Mouse (Mus musculus): Measurements from ENCODE around the gene 2700081O15Rik. TPM values are rescaled to one million over a fixed set of nuclear protein-coding genes. Genes with fewer than 3 reads are reported as not detected.
"Not testable (repeated sequence)": the region's sequence is repeated elsewhere in the genome, so short reads cannot be mapped to it uniquely, and the experiment has no call there.

2700081O15Rik gene
- total RNA-seq (2014; rRNA removed) (114 and 129 TPM in 2 replicates), polyA plus RNA-seq (2015; fragmentation: Nextera tagmentation; extraction: Ambion mirVana) (9.3 TPM in 2 replicates)

- peak; percentile 43 for ATAC-seq
- Histone ChIP-seq H3K4me3 (ENCODE audit: low read length) (peak within 1 kb of the TSS; percentile 90), H3K27me3 (ENCODE audit: insufficient read depth, low read length) (no peaks in the 10 kb centered on the region), H3K4me2 (ENCODE audit: low read depth, low read length) (peak within 1 kb of the TSS; percentile 88), H3K9me3 (ENCODE audit: low read length) (no peaks in the 10 kb centered on the region), H3K27ac (peak within 1 kb of the TSS; percentile 98), H3K36me3 (ENCODE audit: insufficient read depth, low read length) (no peaks in the 10 kb centered on the region), H3K9ac (replicated peaks; ENCODE audit: low read length) (peak within 1 kb of the TSS; percentile 94), H3K4me1 (ENCODE audit: insufficient read depth, low read length) (peaks cover 30% of the 10 kb centered on the region)
- WGBS: 1% methylated on average over 82 of the region's 107 CpGs
- no peak; the same call in 1 of the 2 replicates for TF ChIP-seq CTCF (IDR thresholded peaks at IDR 0.05; ENCODE audit: low read depth)
- DNase-seq (ENCODE audit: low spot score): peak; percentile 87
Measured at GRCm38 (mm10) chr19:7416834-7417735, at the start of gene 2700081O15Rik. TSS of gene 2700081O15Rik (plus strand) at chr19:7417625.

- H3K4me1 ChIP-seq (ENCODE audit: insufficient read depth, low read length); H3K9me3 ChIP-seq (ENCODE audit: low read length); H3K27ac ChIP-seq; H3K4me2 ChIP-seq (ENCODE audit: low read depth, low read length); H3K4me3 ChIP-seq (ENCODE audit: low read length); ATAC-seq; H3K27me3 ChIP-seq (ENCODE audit: insufficient read depth, low read length); H3K9ac ChIP-seq (replicated peaks; ENCODE audit: low read length); DNase-seq (ENCODE audit: low spot score): not testable (repeated sequence)
- 90% methylated on average over 4 of the region's 4 CpGs for WGBS
- peaks cover 29% of the 10 kb centered on the region for H3K36me3 ChIP-seq (ENCODE audit: insufficient read depth, low read length)
Measured at GRCm38 (mm10) chr19:7369469-7369868, 48.0 kb upstream of the 2700081O15Rik start.

GRCm38 (mm10) chr19:7374491-7374890, 42.9 kb upstream of the 2700081O15Rik start:
- WGBS: 98% methylated on average over 8 of the region's 8 CpGs
- no peak overlapping the region for H3K9ac ChIP-seq (replicated peaks; ENCODE audit: low read length)
- DNase-seq (ENCODE audit: low spot score): no peak
- H3K36me3 ChIP-seq (ENCODE audit: insufficient read depth, low read length): peaks cover 39% of the 10 kb centered on the region
- H3K27me3 ChIP-seq (ENCODE audit: insufficient read depth, low read length): no peaks in the 10 kb centered on the region
- no peaks in the 10 kb centered on the region for H3K4me1 ChIP-seq (ENCODE audit: insufficient read depth, low read length)
- ATAC-seq: no peak
- no peak for TF ChIP-seq CTCF (IDR thresholded peaks at IDR 0.05; ENCODE audit: low read depth)
- H3K9me3 ChIP-seq (ENCODE audit: low read length): no peaks in the 10 kb centered on the region
- no peak overlapping the region for H3K4me3 ChIP-seq (ENCODE audit: low read length)
- no peak overlapping the region for H3K4me2 ChIP-seq (ENCODE audit: low read depth, low read length)
- no peak overlapping the region for H3K27ac ChIP-seq

- no peak for TF ChIP-seq CTCF (IDR thresholded peaks at IDR 0.05; ENCODE audit: low read depth)
Measured at GRCm38 (mm10) chr19:7377639-7378038, 39.8 kb upstream of the 2700081O15Rik start.

GRCm38 (mm10) chr19:7381906-7382247, 35.5 kb upstream of the 2700081O15Rik start:
- Histone ChIP-seq H3K4me3 (ENCODE audit: low read length) (peak overlapping the region; percentile 63), H3K4me2 (ENCODE audit: low read depth, low read length) (peak overlapping the region; percentile 75), H3K9ac (replicated peaks; ENCODE audit: low read length) (peak overlapping the region; percentile 90), H3K9me3 (ENCODE audit: low read length) (no peaks in the 10 kb centered on the region), H3K27ac (peak overlapping the region; percentile 95), H3K36me3 (ENCODE audit: insufficient read depth, low read length) (no peaks in the 10 kb centered on the region), H3K27me3 (ENCODE audit: insufficient read depth, low read length) (no peaks in the 10 kb centered on the region), H3K4me1 (ENCODE audit: insufficient read depth, low read length) (peaks cover 20% of the 10 kb centered on the region)
- no peak for TF ChIP-seq CTCF (IDR thresholded peaks at IDR 0.05; ENCODE audit: low read depth)
- WGBS: 2% methylated on average over 8 of the region's 8 CpGs
- no peak for ATAC-seq
- DNase-seq (ENCODE audit: low spot score): no peak

More at GRCm38 (mm10) chr19:7377639-7378038, 39.8 kb upstream of the 2700081O15Rik start:
- Histone ChIP-seq H3K4me2 (ENCODE audit: low read depth, low read length) (no peak overlapping the region), H3K36me3 (ENCODE audit: insufficient read depth, low read length) (peaks cover 26% of the 10 kb centered on the region), H3K27me3 (ENCODE audit: insufficient read depth, low read length) (no peaks in the 10 kb centered on the region), H3K4me1 (ENCODE audit: insufficient read depth, low read length) (peaks cover 13% of the 10 kb centered on the region; the same call in 1 of the 2 replicates), H3K9me3 (ENCODE audit: low read length) (no peaks in the 10 kb centered on the region), H3K9ac (replicated peaks; ENCODE audit: low read length) (no peak overlapping the region), H3K4me3 (ENCODE audit: low read length) (no peak overlapping the region), H3K27ac (no peak overlapping the region)
- DNase-seq (ENCODE audit: low spot score): no peak
- no peak for ATAC-seq
- WGBS: 85% methylated on average over 2 of the region's 2 CpGs

GRCm38 (mm10) chr19:7382248-7382902, 35.0 kb upstream of the 2700081O15Rik start:
- H3K9ac ChIP-seq (replicated peaks; ENCODE audit: low read length): peak overlapping the region; percentile 90
- ATAC-seq: peak; percentile 51
- peak overlapping the region; percentile 75 for H3K4me2 ChIP-seq (ENCODE audit: low read depth, low read length)
- H3K27ac ChIP-seq: peak overlapping the region; percentile 95
- H3K4me1 ChIP-seq (ENCODE audit: insufficient read depth, low read length): peaks cover 20% of the 10 kb centered on the region
- H3K9me3 ChIP-seq (ENCODE audit: low read length): no peaks in the 10 kb centered on the region
- no peaks in the 10 kb centered on the region for H3K36me3 ChIP-seq (ENCODE audit: insufficient read depth, low read length)
- peak overlapping the region; percentile 63 for H3K4me3 ChIP-seq (ENCODE audit: low read length)
- DNase-seq (ENCODE audit: low spot score): peak; percentile 77
- H3K27me3 ChIP-seq (ENCODE audit: insufficient read depth, low read length): no peaks in the 10 kb centered on the region
- under 1% methylated on average over 53 of the region's 60 CpGs for WGBS
- no peak; the same call in 1 of the 2 replicates for TF ChIP-seq CTCF (IDR thresholded peaks at IDR 0.05; ENCODE audit: low read depth)

Data from hindbrain, postnatal 0 days (tissue).